Mouse (Mus musculus): Measurements from ENCODE around the gene Pebp1. TPM values are rescaled to one million over a fixed set of nuclear protein-coding genes. Genes with fewer than 3 reads are reported as not detected.

The Pebp1 gene
- polyA plus RNA-seq, 1 experiment from 2014 or later, result 767 TPM

DNA sequence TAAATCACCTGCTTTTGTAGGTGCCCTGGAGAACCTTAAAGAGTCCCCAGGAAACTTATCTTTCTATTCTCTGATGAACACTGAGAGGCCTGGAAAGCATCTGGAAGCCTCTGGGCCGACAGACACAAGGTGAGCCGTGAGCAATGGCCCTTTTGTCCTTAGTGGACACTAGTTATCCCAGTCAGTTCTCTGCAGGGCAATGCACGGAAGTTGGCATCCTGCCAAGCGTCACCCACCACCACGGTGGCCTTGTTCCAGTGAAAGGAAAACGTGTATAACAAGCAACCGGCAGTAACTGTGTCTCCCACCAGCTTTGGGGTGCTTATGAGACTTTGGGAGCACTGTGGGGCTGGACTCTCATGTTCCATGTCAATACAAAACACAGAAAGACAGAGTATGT, 2.7 kb downstream of the Pebp1 start:
- ATAC-seq (ENCODE audit: insufficient number of reproducible peaks, insufficient read depth, low FRiP score, low TSS enrichment), result no peak
- Histone ChIP-seq H3K4me2 (replicated peaks) (no peak overlapping the region), H3K4me1 (peaks cover 24% of the 10 kb centered on the region), H3K4me3 (no peak overlapping the region), H3K27ac (no peak overlapping the region), H3K9me3 (no peaks in the 10 kb centered on the region), H3K36me3 (peaks cover 50% of the 10 kb centered on the region), H3K9ac (no peak overlapping the region), H3K27me3 (no peaks in the 10 kb centered on the region)
- 76% methylated on average over 7 of the region's 7 CpGs for WGBS

DNA sequence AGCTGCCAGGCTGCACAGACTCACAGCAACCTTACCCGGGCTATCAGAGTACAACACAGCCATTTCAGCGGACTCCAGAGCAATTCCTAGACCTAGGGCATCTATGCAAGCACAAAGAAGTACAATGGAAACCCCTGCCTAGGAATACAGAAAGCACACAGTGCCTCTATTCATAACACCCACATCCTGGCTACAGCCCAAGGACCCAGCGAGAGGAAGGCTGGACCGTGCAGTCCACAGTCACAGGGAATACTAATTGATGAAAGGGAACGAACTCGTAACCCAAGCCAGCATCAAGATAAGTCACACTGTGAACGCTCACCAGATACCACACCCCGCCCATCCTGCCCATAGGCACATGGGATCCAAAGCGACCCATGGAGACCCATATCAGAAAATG, 3.4 kb downstream of the Pebp1 start:
- Histone ChIP-seq H3K4me3 (no peak overlapping the region), H3K27me3 (no peaks in the 10 kb centered on the region), H3K36me3 (peaks cover 56% of the 10 kb centered on the region), H3K4me2 (replicated peaks) (no peak overlapping the region), H3K9me3 (no peaks in the 10 kb centered on the region), H3K4me1 (peaks cover 24% of the 10 kb centered on the region), H3K9ac (no peak overlapping the region), H3K27ac (no peak overlapping the region)
- 75% methylated on average over 9 of the region's 9 CpGs for WGBS
- ATAC-seq (ENCODE audit: insufficient number of reproducible peaks, insufficient read depth, low FRiP score, low TSS enrichment), result no peak

DNA sequence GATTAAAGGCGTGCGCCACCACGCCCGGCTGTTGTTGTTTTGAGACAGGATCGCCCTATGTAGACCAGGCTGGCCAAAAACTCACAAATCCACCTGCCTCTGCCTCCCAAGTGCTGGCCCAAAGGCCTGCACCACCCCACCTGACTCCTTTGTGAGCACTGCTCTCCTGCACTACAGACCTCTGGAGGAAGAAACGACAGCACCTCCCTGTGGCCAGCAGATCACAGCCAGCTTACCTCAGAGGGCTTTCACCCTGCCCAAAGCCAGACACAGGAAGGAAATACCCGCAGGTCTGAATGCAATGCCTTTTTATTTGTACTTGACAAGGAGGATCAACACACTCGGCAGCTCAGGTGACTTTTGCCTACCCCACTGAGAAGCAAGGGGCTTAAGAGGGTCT, 5.1 kb downstream of the Pebp1 start:
- Histone ChIP-seq H3K4me1 (peaks cover 18% of the 10 kb centered on the region), H3K27ac (no peak overlapping the region), H3K4me3 (no peak overlapping the region), H3K9ac (no peak overlapping the region), H3K4me2 (replicated peaks) (no peak overlapping the region), H3K27me3 (no peaks in the 10 kb centered on the region), H3K9me3 (no peaks in the 10 kb centered on the region), H3K36me3 (peaks cover 56% of the 10 kb centered on the region)
- no peak for ATAC-seq (ENCODE audit: insufficient number of reproducible peaks, insufficient read depth, low FRiP score, low TSS enrichment)
- 84% methylated on average over 8 of the region's 8 CpGs for WGBS

DNA sequence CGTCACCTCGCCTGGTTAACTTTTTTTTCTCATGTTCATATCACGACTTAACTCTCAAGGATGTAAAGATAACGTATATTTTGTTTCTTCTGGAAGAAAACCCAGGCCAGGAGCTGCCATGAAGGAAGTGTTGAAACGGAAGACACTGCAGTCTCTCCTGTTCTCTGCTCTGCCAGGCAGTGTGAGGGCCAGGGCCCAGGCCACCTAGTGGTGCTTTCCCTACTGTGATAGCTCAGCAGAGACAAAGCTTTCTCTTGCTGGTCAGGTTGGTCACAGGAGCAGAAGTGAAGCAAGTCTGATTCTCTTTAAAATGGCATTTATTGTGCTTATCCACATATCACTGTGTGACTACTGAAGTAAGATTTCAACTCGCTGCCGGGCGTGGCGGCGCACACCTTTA, 5.9 kb downstream of the Pebp1 start:
- H3K27ac ChIP-seq, result no peak overlapping the region
- 91% methylated on average over 10 of the region's 10 CpGs for WGBS
- H3K9ac ChIP-seq, result no peak overlapping the region
- no peaks in the 10 kb centered on the region for H3K9me3 ChIP-seq
- H3K36me3 ChIP-seq, result peaks cover 56% of the 10 kb centered on the region
- no peaks in the 10 kb centered on the region for H3K27me3 ChIP-seq
- H3K4me3 ChIP-seq, result no peak overlapping the region
- no peak overlapping the region for H3K4me2 ChIP-seq (replicated peaks)
- no peak for ATAC-seq (ENCODE audit: insufficient number of reproducible peaks, insufficient read depth, low FRiP score, low TSS enrichment)
- peaks cover 18% of the 10 kb centered on the region for H3K4me1 ChIP-seq

DNA sequence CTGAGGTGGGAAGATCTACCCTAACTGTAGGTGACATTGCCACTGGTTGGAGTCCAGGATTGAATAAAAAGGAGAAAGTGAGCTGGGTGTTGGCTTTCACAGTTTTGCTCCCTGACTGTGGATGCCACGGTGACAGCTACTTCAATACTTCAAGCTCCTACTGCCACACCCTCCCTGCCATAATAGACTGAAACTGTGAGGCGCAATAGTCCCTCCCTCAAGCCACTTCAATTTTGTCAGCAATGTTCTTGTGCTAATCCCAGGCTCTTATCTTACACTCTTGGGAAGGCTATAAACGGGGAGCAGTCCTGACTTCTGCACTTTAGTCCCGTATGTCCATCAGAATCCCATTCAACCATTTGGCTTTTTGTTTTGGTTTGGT, 7.8 kb downstream of the Pebp1 start:
- H3K27me3 ChIP-seq, result no peaks in the 10 kb centered on the region
- no peak overlapping the region for H3K4me3 ChIP-seq
- no peak overlapping the region for H3K4me2 ChIP-seq (replicated peaks)
- H3K4me1 ChIP-seq, result peaks cover 2% of the 10 kb centered on the region; the same call in 1 of the 2 replicates
- ATAC-seq (ENCODE audit: insufficient number of reproducible peaks, insufficient read depth, low FRiP score, low TSS enrichment), result no peak
- 86% methylated on average over 4 of the region's 4 CpGs for WGBS
- no peak overlapping the region for H3K9ac ChIP-seq
- H3K27ac ChIP-seq, result no peak overlapping the region
- H3K9me3 ChIP-seq, result no peaks in the 10 kb centered on the region
- H3K36me3 ChIP-seq, result peaks cover 44% of the 10 kb centered on the region

DNA sequence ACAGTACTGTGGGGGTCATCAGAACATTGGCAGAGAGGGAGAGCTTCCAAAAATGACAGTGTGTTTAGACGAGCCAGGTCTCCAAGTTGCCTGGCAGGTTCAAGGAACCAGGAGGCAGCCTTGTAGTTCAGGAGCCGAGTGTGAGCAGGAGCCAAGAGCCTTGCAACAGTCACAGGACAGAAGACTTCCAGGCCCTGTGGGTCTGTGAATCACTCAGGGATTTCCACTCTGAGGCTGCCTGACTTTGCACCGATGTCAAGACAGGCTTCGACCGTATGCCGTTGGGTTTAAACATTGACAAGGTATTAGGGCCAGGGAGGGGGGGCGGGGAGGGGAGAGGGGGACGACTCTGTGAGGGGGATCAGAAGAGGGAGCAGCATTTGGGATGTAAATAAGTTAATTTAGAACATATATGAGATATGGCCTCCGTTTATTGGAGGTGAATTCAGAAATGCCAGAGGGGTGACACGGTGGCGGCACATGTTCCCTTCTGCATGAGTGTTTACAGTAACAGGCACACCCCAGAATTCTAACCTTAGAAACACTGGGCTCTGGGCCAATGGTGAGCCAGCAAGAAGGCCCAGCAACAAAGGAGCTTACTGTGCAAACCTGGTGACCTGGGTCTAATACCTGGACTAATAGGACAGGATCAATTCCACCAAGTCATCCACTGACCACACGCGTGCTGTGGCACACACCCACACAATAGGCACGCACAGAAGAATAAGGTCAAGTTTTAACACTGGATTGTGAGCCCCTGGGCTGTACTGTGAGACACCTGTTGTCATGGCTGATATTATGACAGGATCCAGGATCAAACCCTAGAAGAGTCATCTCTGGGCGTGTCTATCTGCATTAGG, 8.4 kb downstream of the Pebp1 start:
- no peak overlapping the region for H3K9ac ChIP-seq
- H3K4me1 ChIP-seq, result no peaks in the 10 kb centered on the region
- WGBS, result 89% methylated on average over 15 of the region's 15 CpGs
- H3K4me3 ChIP-seq, result no peak overlapping the region
- H3K4me2 ChIP-seq (replicated peaks), result no peak overlapping the region
- H3K27ac ChIP-seq, result no peak overlapping the region
- no peaks in the 10 kb centered on the region for H3K9me3 ChIP-seq
- no peaks in the 10 kb centered on the region for H3K27me3 ChIP-seq
- ATAC-seq (ENCODE audit: insufficient number of reproducible peaks, insufficient read depth, low FRiP score, low TSS enrichment), result no peak
- H3K36me3 ChIP-seq, result peaks cover 38% of the 10 kb centered on the region

DNA sequence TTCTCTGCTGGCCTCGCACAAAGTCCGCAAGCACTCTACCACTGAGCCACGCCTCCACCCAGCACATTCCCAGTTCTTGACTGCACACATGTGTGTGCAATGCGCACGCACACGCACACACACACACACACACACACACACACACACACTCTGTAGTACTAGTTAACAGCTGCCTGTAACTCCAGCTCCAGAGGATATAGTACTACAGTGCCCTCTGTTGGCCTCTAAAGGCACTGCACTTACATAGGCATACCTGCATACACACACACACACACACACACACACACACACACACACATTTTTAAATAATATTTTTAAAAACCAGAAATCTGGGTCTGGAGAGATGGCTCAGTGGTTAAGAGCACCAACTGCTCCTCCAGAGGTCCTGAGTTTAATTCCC, 9.6 kb downstream of the Pebp1 start:
- peaks cover 30% of the 10 kb centered on the region for H3K36me3 ChIP-seq
- H3K4me1 ChIP-seq, result no peaks in the 10 kb centered on the region
- no peaks in the 10 kb centered on the region for H3K27me3 ChIP-seq
- H3K9ac ChIP-seq, result no peak overlapping the region
- no peak overlapping the region for H3K4me3 ChIP-seq
- no peak for ATAC-seq (ENCODE audit: insufficient number of reproducible peaks, insufficient read depth, low FRiP score, low TSS enrichment)
- 90% methylated on average over 6 of the region's 6 CpGs for WGBS
- H3K27ac ChIP-seq, result no peak overlapping the region
- no peaks in the 10 kb centered on the region for H3K9me3 ChIP-seq
- no peak overlapping the region for H3K4me2 ChIP-seq (replicated peaks)

DNA sequence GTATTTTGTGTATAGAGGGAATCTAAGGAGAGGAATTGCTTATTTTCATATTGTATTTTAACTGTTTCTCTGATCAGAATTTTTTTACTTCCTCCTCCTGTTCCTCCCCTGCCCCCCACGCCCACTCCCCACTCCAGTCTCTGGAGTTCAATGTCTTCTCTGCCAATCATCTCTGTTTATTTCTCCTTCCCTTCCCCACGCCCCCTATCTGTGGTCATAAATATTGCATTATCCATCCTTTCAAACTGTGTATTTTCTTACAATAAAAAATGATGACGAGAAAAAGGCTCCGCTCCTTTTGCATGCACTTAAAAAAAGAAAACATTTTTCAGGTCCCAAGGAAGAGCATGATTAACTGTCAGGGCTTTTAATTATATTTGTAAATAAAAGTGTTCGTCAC, 12.6 kb downstream of the Pebp1 start:
- 60% methylated on average over 5 of the region's 5 CpGs for WGBS
- Histone ChIP-seq H3K36me3 (0 out of 2 replicates have a peak, but pooled peaks cover 8% of the 10 kb centered on the region), H3K9ac (no peak overlapping the region), H3K4me3 (no peak overlapping the region), H3K27ac (no peak overlapping the region), H3K9me3 (no peaks in the 10 kb centered on the region), H3K4me2 (replicated peaks) (no peak overlapping the region), H3K4me1 (no peaks in the 10 kb centered on the region), H3K27me3 (no peaks in the 10 kb centered on the region)
- no peak for ATAC-seq (ENCODE audit: insufficient number of reproducible peaks, insufficient read depth, low FRiP score, low TSS enrichment)

DNA sequence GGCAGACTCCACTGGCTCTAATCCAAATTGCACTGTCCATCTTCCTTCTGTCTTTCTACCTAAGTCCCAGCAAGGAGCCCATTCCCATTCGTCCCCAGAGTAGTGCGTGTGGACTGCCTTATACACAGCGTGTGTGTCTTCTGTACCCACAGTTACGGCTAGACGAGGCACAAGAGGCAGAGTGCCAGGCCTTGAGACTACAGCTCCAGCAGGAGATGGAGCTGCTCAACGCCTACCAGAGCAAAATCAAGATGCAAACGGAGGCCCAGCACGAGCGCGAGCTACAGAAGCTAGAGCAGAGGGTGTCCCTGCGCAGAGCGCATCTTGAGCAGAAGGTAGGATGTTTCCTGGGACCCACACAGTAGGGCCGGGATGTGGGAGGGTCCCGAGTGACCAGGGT, 15.5 kb downstream of the Pebp1 start:
- H3K36me3 ChIP-seq, result no peaks in the 10 kb centered on the region
- H3K27ac ChIP-seq, result no peak overlapping the region
- WGBS, result 90% methylated on average over 14 of the region's 14 CpGs
- no peak overlapping the region for H3K4me3 ChIP-seq
- no peak for ATAC-seq (ENCODE audit: insufficient number of reproducible peaks, insufficient read depth, low FRiP score, low TSS enrichment)
- H3K4me2 ChIP-seq (replicated peaks), result no peak overlapping the region
- H3K4me1 ChIP-seq, result no peaks in the 10 kb centered on the region
- no peaks in the 10 kb centered on the region for H3K9me3 ChIP-seq
- H3K9ac ChIP-seq, result no peak overlapping the region
- H3K27me3 ChIP-seq, result no peaks in the 10 kb centered on the region

DNA sequence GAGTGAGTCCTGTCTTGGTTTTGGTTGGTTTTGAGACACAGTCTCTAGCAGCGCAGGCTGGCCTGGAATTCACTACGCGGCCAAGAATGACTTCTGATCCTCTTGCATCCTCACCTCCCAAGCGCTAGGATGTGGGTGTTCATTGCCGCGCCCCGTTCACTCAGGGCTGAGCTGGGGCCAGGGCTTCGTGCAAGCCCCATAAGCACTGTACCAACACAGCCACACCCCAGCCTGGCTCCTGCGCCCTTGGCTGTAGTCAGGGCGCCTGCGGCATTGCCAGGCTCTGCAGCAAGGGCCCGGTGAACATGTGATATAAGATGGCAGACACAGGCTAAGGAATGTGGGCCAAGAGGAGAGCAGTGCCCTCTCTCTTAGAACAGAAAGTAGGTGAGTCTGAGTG, 18.0 kb downstream of the Pebp1 start:
- no peak for ATAC-seq (ENCODE audit: insufficient number of reproducible peaks, insufficient read depth, low FRiP score, low TSS enrichment)
- no peaks in the 10 kb centered on the region for H3K9me3 ChIP-seq
- H3K4me3 ChIP-seq, result no peak overlapping the region
- H3K4me1 ChIP-seq, result no peaks in the 10 kb centered on the region
- H3K4me2 ChIP-seq (replicated peaks), result no peak overlapping the region
- H3K27me3 ChIP-seq, result no peaks in the 10 kb centered on the region
- 92% methylated on average over 12 of the region's 12 CpGs for WGBS
- no peak overlapping the region for H3K27ac ChIP-seq
- no peak overlapping the region for H3K9ac ChIP-seq
- H3K36me3 ChIP-seq, result no peaks in the 10 kb centered on the region

DNA sequence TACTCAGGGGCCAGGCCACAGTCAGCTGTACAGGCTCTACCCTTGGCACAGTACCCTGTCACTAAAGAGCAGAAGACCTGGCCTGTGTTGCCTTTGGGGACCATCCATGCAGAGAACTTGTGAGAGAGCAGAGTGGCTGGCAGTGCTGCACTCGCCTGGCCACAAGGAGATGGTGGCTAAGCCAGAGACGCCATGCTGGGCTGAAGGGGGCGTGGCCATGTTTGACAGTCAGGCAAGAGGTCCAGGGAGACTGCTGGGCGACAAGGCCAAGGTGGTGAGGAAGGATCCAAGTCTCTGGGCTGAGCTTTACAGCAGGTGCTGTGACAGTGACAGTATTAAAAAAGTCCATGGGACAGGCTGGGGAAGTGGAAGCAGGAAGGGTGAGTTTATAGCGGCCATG, 18.7 kb downstream of the Pebp1 start:
- ATAC-seq (ENCODE audit: insufficient number of reproducible peaks, insufficient read depth, low FRiP score, low TSS enrichment), result no peak; the same call in 1 of the 2 replicates
- H3K9ac ChIP-seq, result no peak overlapping the region
- no peak overlapping the region for H3K4me3 ChIP-seq
- peaks cover 4% of the 10 kb centered on the region for H3K36me3 ChIP-seq
- 43% methylated on average over 5 of the region's 5 CpGs for WGBS
- H3K4me1 ChIP-seq, result no peaks in the 10 kb centered on the region
- no peaks in the 10 kb centered on the region for H3K9me3 ChIP-seq
- no peak overlapping the region for H3K27ac ChIP-seq
- no peaks in the 10 kb centered on the region for H3K27me3 ChIP-seq
- H3K4me2 ChIP-seq (replicated peaks), result no peak overlapping the region

DNA sequence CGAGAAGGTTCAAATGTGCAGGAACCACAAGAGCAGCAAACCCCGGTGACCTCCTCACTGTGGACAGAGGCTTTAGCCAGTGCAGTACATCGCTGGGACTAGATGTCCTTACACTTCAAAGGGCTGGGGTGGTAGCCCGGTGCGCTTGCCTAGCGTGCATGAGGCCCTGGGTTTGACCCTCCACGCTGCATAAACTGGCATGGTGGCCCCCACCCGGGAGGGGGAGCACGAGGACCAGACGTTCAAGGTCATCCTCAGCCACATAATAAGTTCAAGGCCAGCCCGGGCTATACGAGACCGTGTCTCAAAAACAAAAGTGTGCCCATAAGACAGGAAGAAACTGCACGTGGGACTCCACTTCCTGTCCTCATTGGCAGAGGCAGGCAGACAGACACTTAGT, 19.5 kb downstream of the Pebp1 start:
- Histone ChIP-seq H3K4me2 (replicated peaks) (no peak overlapping the region), H3K27me3 (no peaks in the 10 kb centered on the region), H3K4me1 (no peaks in the 10 kb centered on the region), H3K4me3 (no peak overlapping the region), H3K27ac (no peak overlapping the region), H3K9ac (no peak overlapping the region), H3K36me3 (peaks cover 11% of the 10 kb centered on the region), H3K9me3 (no peaks in the 10 kb centered on the region)
- no peak for ATAC-seq (ENCODE audit: insufficient number of reproducible peaks, insufficient read depth, low FRiP score, low TSS enrichment)
- 72% methylated on average over 14 of the region's 14 CpGs for WGBS

Data from embryonic facial prominence, embryonic 12.5 days (tissue).